Mouse (Mus musculus) MEL (cell line): ENCODE measurements around the gene Eif2a. TPM values are rescaled to one million over a fixed set of nuclear protein-coding genes. Genes with fewer than 3 reads are reported as not detected.

Experiments
- DNase-seq: peaks from one replicate; pipeline ENCODE4 v3.0.0; 2011; ENCODE audit warnings: low read depth, low spot score
- H3K27ac ChIP-seq: 2 replicates; pipeline ENCODE4 v1.5.1; 2012; ENCODE audit warnings: low read depth, mild to moderate bottlenecking, control low read depth, low read length, moderate library complexity; ENCODE audit not compliant: control insufficient read depth
- H3K27me3 ChIP-seq, 2 experiments: fragments of 150-350 bp in 1 of 2; sonication (generic) in 1 of 2; 2 replicates each; pipeline ENCODE4 v1.6.1; 2012; ENCODE audit warnings: low read length in 2 of 2, mild to moderate bottlenecking in 2 of 2, improper control_type of control experiment in 1 of 2, moderate library complexity in 1 of 2; ENCODE audit not compliant: insufficient read depth in 2 of 2, control insufficient read depth in 1 of 2
- H3K36me3 ChIP-seq, 2 experiments: 2 replicates each; pipeline ENCODE4 v1.6.1; 2012 to 2014; ENCODE audit warnings: low read length in 2 of 2, improper control_type of control experiment in 1 of 2, inconsistent platforms in 1 of 2, mild to moderate bottlenecking in 1 of 2; ENCODE audit not compliant: insufficient read depth in 2 of 2, control insufficient read depth in 1 of 2
- H3K4me1 ChIP-seq, 2 experiments: fragments of 150-350 bp in 1 of 2; sonication (generic) in 1 of 2; 2 replicates each; pipeline ENCODE4 v1.6.1; 2012; ENCODE audit warnings: low read length in 2 of 2, improper control_type of control experiment in 1 of 2, mild to moderate bottlenecking in 1 of 2; ENCODE audit not compliant: insufficient read depth in 2 of 2, control insufficient read depth in 1 of 2
- H3K4me3 ChIP-seq, 2 experiments: fragments of 150-350 bp in 1 of 2; sonication (generic) in 1 of 2; 2 replicates each; pipeline ENCODE4 v1.5.1; 2012; ENCODE audit warnings: low read depth in 2 of 2, low read length in 2 of 2, mild to moderate bottlenecking in 2 of 2, moderate library complexity in 2 of 2, control low read depth in 1 of 2, improper control_type of control experiment in 1 of 2; ENCODE audit not compliant: control insufficient read depth in 1 of 2, insufficient read depth in 1 of 2
- H3K79me2 ChIP-seq: 2 replicates; pipeline ENCODE4 v1.6.1; 2012; ENCODE audit warnings: mild to moderate bottlenecking, low read length, moderate library complexity; ENCODE audit not compliant: control insufficient read depth, poor library complexity, insufficient read depth
- H3K9ac ChIP-seq: 2 replicates; pipeline ENCODE4 v1.6.1; 2012; ENCODE audit warnings: low read depth, mild to moderate bottlenecking, control low read depth, low read length, moderate library complexity; ENCODE audit not compliant: control insufficient read depth, poor library complexity, severe bottlenecking
- H3K9me3 ChIP-seq: fragments of 150-350 bp; sonication (generic); replicated peaks from 2 replicates; pipeline ENCODE4 v1.6.1; 2012; ENCODE audit warnings: mild to moderate bottlenecking, low read length, improper control_type of control experiment, moderate library complexity; ENCODE audit not compliant: insufficient read depth
- CHD2 ChIP-seq: IDR thresholded peaks from 2 replicates; pipeline ENCODE4 v1.6.1; 2011; ENCODE audit warnings: low read length, improper control_type of control experiment
- CTCF ChIP-seq, 3 experiments: IDR thresholded peaks in 2 of 3; conservative IDR thresholded peaks in 1 of 3; 2 replicates each; pipeline ENCODE4 v1.5.1; 2011 to 2012; ENCODE audit warnings: low read length in 3 of 3, low read depth in 2 of 3, mild to moderate bottlenecking in 2 of 3, improper control_type of control experiment in 1 of 3, inconsistent platforms in 1 of 3, mixed read lengths in 1 of 3, moderate library complexity in 1 of 3; ENCODE audit not compliant: control insufficient read depth in 1 of 3, insufficient read depth in 1 of 3, poor library complexity in 1 of 3, severe bottlenecking in 1 of 3
- ELF1 ChIP-seq: IDR thresholded peaks from 2 replicates; pipeline ENCODE4 v1.6.1; 2014; ENCODE audit warnings: low read depth, mild to moderate bottlenecking, inconsistent platforms, low read length, improper control_type of control experiment, moderate library complexity
- EP300 ChIP-seq, 2 experiments: IDR thresholded peaks; 2 replicates each; pipeline ENCODE4 v1.6.1; 2011; ENCODE audit warnings: improper control_type of control experiment in 2 of 2, low read length in 2 of 2, low read depth in 1 of 2, mild to moderate bottlenecking in 1 of 2
- GATA1 ChIP-seq: IDR thresholded peaks from 2 replicates; pipeline ENCODE4 v1.6.1; 2011; ENCODE audit warnings: low read depth, low read length, improper control_type of control experiment
- HCFC1 ChIP-seq: IDR thresholded peaks from 2 replicates; pipeline ENCODE4 v1.6.1; 2012; ENCODE audit warnings: low read depth, mild to moderate bottlenecking, inconsistent platforms, low read length, improper control_type of control experiment, moderate library complexity
- JUND ChIP-seq: IDR thresholded peaks from 2 replicates; pipeline ENCODE4 v1.6.1; 2011; ENCODE audit warnings: low read depth, mild to moderate bottlenecking, improper control_type of control experiment, low read length
- KAT2A ChIP-seq: conservative IDR thresholded peaks from 2 replicates; pipeline ENCODE4 v1.6.1; 2012; ENCODE audit warnings: low read depth, low read length, improper control_type of control experiment, inconsistent platforms
- MEF2A ChIP-seq: IDR thresholded peaks from 2 replicates; pipeline ENCODE4 v1.6.1; 2014; ENCODE audit warnings: low read depth, mild to moderate bottlenecking, inconsistent platforms, low read length, improper control_type of control experiment; ENCODE audit not compliant: poor library complexity, insufficient replicate concordance, severe bottlenecking; ENCODE audit errors: extremely low read depth
- MYC ChIP-seq: IDR thresholded peaks from 2 replicates; pipeline ENCODE4 v1.6.1; 2011; ENCODE audit warnings: low read depth, mild to moderate bottlenecking, low read length, improper control_type of control experiment, moderate library complexity
- POLR2AphosphoS2 ChIP-seq: IDR thresholded peaks from 2 replicates; pipeline ENCODE4 v1.6.1; 2011; ENCODE audit warnings: low read length, improper control_type of control experiment
- RAD21 ChIP-seq: IDR thresholded peaks from 2 replicates; pipeline ENCODE4 v1.6.1; 2011; ENCODE audit warnings: mild to moderate bottlenecking, low read depth, low read length, improper control_type of control experiment
- RCOR1 ChIP-seq: IDR thresholded peaks from 2 replicates; pipeline ENCODE4 v1.6.1; 2012; ENCODE audit warnings: low read depth, mild to moderate bottlenecking, inconsistent platforms, low read length, improper control_type of control experiment
- SMC3 ChIP-seq: IDR thresholded peaks from 2 replicates; pipeline ENCODE4 v1.6.1; 2011; ENCODE audit warnings: low read depth, low read length, improper control_type of control experiment
- TBP ChIP-seq: IDR thresholded peaks from 2 replicates; pipeline ENCODE4 v1.8.0; 2011; ENCODE audit warnings: low read depth, low read length, improper control_type of control experiment
- UBTF ChIP-seq: IDR thresholded peaks from 2 replicates; pipeline ENCODE4 v1.6.1; 2012; ENCODE audit warnings: low read depth, mild to moderate bottlenecking, inconsistent platforms, low read length, improper control_type of control experiment, moderate library complexity, borderline replicate concordance; ENCODE audit not compliant: insufficient read depth
- ZC3H11A ChIP-seq: IDR thresholded peaks from 2 replicates; pipeline ENCODE4 v1.6.1; 2012; ENCODE audit warnings: low read depth, mild to moderate bottlenecking, inconsistent platforms, low read length, improper control_type of control experiment
- polyA plus RNA-seq, 2 experiments: library from polyadenylated mRNA; stranded (reverse) in 1 of 2; unstranded in 1 of 2; fragments of >175 nt in 1 of 2; fragments of >200 nt in 1 of 2; gene quantifications; 2 replicates each; pipeline versions ENCODE4 v1.2.1 to v1.2.4; 2012; ENCODE audit warnings: low replicate concordance in 2 of 2, low read depth in 1 of 2; ENCODE audit not compliant: insufficient read length in 2 of 2, insufficient read depth in 1 of 2, missing spikeins in 1 of 2
- total RNA-seq: library from RNA; depleted of rRNA; stranded (reverse); fragments of 300-350 nt; gene quantifications from 2 replicates; pipeline ENCODE4 v1.2.3, GENCODE M21; 2012

Eif2a gene
- total and polyA plus RNA-seq, 3 experiments = 67.3 to 192 (median 70.2) TPM

GRCm38 (mm10) chr3:58508020-58508750, 17.4 kb upstream of the Eif2a start:
- H3K4me3 ChIP-seq = peak overlapping the region; percentile 46
- no peak overlapping the region for H3K27ac ChIP-seq
- H3K4me1 ChIP-seq = peaks cover 4 to 5% of the 10 kb centered on the region in 2 experiments
- no peak for TF ChIP-seq JUND
- no peak for TF ChIP-seq UBTF
- TF ChIP-seq RCOR1 = 0 out of 2 replicates have a peak, but pooled peaks have one; percentile 5
- TF ChIP-seq GATA1 = no peak
- TF ChIP-seq HCFC1 = 0 out of 2 replicates have a peak, but pooled peaks have one; percentile 29
- peak; percentile 44; the same call in 1 of the 2 replicates for TF ChIP-seq ELF1
- TF ChIP-seq TBP = 0 out of 2 replicates have a peak, but pooled peaks have one; percentile 42
- H3K79me2 ChIP-seq = no peaks in the 10 kb centered on the region
- no peaks in the 10 kb centered on the region for H3K9me3 ChIP-seq
- H3K36me3 ChIP-seq = peaks cover 0 to 9% of the 10 kb centered on the region in 2 experiments; a peak in 2 of 4 replicates
- peak; percentile 74 for DNase-seq
- no peaks in the 10 kb centered on the region for H3K27me3 ChIP-seq
- H3K9ac ChIP-seq = peak overlapping the region; percentile 42

DNA sequence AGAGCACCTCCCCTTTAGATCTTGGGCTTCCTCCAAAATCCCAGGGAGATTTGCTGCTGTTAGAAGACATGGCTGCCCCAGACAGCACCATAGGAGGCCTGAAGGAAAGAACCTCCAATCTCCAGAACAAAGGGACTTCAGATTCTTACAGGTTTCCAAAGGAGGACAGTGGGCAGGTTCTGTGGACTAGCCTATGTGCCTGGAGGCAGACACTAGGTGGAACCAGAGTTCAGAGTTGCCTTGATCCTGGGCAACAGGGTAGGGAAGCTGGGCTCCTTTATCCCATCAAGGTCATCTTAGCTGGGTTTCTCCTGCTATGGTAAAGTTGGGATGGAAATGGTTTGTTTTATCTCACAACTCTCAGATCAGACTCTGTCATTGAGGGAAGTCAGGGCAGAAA, 14.0 kb upstream of the Eif2a start:
- Histone ChIP-seq H3K27ac (no peak overlapping the region), H3K4me1 (peaks cover 0 to 2% of the 10 kb centered on the region in 2 experiments; a peak in 1 of 4 replicates), H3K36me3 (no peaks in the 10 kb centered on the region; a peak in 1 of 4 replicates), H3K79me2 (no peaks in the 10 kb centered on the region), H3K9ac (no peak overlapping the region), H3K27me3 (no peaks in the 10 kb centered on the region), H3K9me3 (no peaks in the 10 kb centered on the region), H3K4me3 (no peak overlapping the region)
- DNase-seq = peak; percentile 46
- no peak for TF ChIP-seq UBTF
- peak; percentile 38 to 65 (median 64) for TF ChIP-seq CTCF (IDR thresholded peaks at IDR 0.05 in 2 of 3, conservative IDR thresholded peaks at IDR 0.05 in 1 of 3; ENCODE audit: control insufficient read depth in 1 of 3, insufficient read depth in 1 of 3, low read depth in 2 of 3, low read length in 3 of 3, poor library complexity in 1 of 3, severe bottlenecking in 1 of 3)
- peak; percentile 65 for TF ChIP-seq RAD21
- TF ChIP-seq POLR2AphosphoS2 = no peak
- TF ChIP-seq SMC3 = peak; percentile 62
- no peak for TF ChIP-seq MYC
- TF ChIP-seq MEF2A = no peak
- TF ChIP-seq CHD2 = no peak
- TF ChIP-seq EP300 (IDR thresholded peaks at IDR 0.05; ENCODE audit: low read depth in 1 of 2, low read length in 2 of 2) = no peak
- peak; percentile 54 for TF ChIP-seq ZC3H11A
- TF ChIP-seq KAT2A = no peak
